In the genomic region with DNA sequence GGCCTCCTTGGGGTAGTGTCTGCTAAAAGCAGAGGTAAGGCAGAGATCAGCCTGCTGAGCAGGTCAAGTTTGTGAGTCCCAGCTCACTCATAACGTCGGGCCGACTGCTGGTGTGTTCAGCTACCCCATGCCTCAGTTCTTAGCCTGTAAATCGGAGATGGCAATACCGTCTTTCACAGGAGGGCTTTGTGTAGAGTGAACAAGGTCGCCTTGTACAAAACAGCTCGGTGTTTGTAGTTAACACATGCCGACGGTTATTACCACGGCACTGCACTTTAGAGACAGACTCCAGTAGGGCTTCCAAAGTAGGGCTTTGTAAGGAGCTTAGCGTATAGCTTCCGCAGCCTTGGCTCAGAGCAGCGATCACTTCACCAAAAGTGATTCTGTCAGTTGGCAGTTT, we compare ENCODE assay signal across 22 mouse cellular contexts.
DNase-seq lines count a peak whose midpoint lies in the region; ATAC-seq and TF ChIP-seq lines count a peak whose summit lies in the region.
"Had no signal": no experiment of that assay in that cellular context is flagged by ENCODE, and none has a peak within 500 bp of the region (broad histone marks: within the 10 kb centered on the region; RNA-seq: fewer than 3 reads in every experiment).

No protein-coding gene starts in this region.

- no peak overlapping the region for H3K4me3 ChIP-seq in hindbrain, postnatal 0 days (ENCODE audit: low read length)
- H3K4me3 ChIP-seq in hindbrain, embryonic 12.5 days: no peak overlapping the region
- H3K4me3 ChIP-seq in embryonic facial prominence, embryonic 14.5 days (ENCODE audit: low read depth, low read length): no peak overlapping the region
- H3K4me3 ChIP-seq in limb, embryonic 10.5 days: no peak overlapping the region
- no peak overlapping the region for H3K4me3 ChIP-seq in kidney, embryonic 14.5 days (ENCODE audit: low read length)
- H3K4me3 ChIP-seq: gastrocnemius, adult 2 months; myocyte; neural tube, embryonic 13.5 days had no signal

- no peak overlapping the region for H3K9ac ChIP-seq in hindbrain, postnatal 0 days (replicated peaks; ENCODE audit: low read length)
- no peak overlapping the region for H3K9ac ChIP-seq in hindbrain, embryonic 12.5 days
- no peak overlapping the region for H3K9ac ChIP-seq in embryonic facial prominence, embryonic 14.5 days (ENCODE audit: low read depth, low read length)
- no peak overlapping the region for H3K9ac ChIP-seq in kidney, embryonic 14.5 days (ENCODE audit: low read depth, low read length)
- H3K9ac ChIP-seq: liver, embryonic 14.5 days; neural tube, embryonic 13.5 days had no signal

- H3K4me1 ChIP-seq in hindbrain, postnatal 0 days (ENCODE audit: insufficient read depth, low read length): 0 out of 2 replicates have a peak, but pooled peaks cover 2% of the 10 kb centered on the region
- H3K4me1 ChIP-seq in hindbrain, embryonic 12.5 days: no peaks in the 10 kb centered on the region
- H3K4me1 ChIP-seq in embryonic facial prominence, embryonic 14.5 days (ENCODE audit: control insufficient read depth, insufficient read depth, low read length): peaks cover 4% of the 10 kb centered on the region; the same call in 1 of the 2 replicates
- peaks cover 20% of the 10 kb centered on the region for H3K4me1 ChIP-seq in limb, embryonic 10.5 days
- no peaks in the 10 kb centered on the region for H3K4me1 ChIP-seq in kidney, embryonic 14.5 days (ENCODE audit: control insufficient read depth, insufficient read depth, low read length)

- H3K4me2 ChIP-seq in hindbrain, postnatal 0 days (ENCODE audit: low read depth, low read length): no peak overlapping the region
- no peak overlapping the region for H3K4me2 ChIP-seq in hindbrain, embryonic 12.5 days (replicated peaks)
- H3K4me2 ChIP-seq in embryonic facial prominence, embryonic 14.5 days (ENCODE audit: low read depth, low read length): no peak overlapping the region
- H3K4me2 ChIP-seq in kidney, embryonic 14.5 days (replicated peaks; ENCODE audit: low read depth, low read length): no peak overlapping the region
- H3K4me2 ChIP-seq: heart, embryonic 11.5 days; neural tube, embryonic 13.5 days had no signal

- H3K27ac ChIP-seq in hindbrain, postnatal 0 days: no peak overlapping the region
- no peak overlapping the region for H3K27ac ChIP-seq in hindbrain, embryonic 12.5 days
- 0 out of 2 replicates have a peak overlapping the region, but pooled peaks have one; percentile 13 for H3K27ac ChIP-seq in embryonic facial prominence, embryonic 14.5 days (replicated peaks; ENCODE audit: low read depth, low read length)
- H3K27ac ChIP-seq in limb, embryonic 10.5 days: peak overlapping the region; percentile 7; the same call in 1 of the 2 replicates
- H3K27ac ChIP-seq in kidney, embryonic 14.5 days (ENCODE audit: low read depth, low read length): no peak overlapping the region
- H3K27ac ChIP-seq: gastrocnemius, adult 2 months; liver, embryonic 14.5 days; neural tube, embryonic 13.5 days had no signal

- WGBS in hindbrain, postnatal 0 days: 62% methylated on average over 13 of the region's 13 CpGs
- WGBS in hindbrain, embryonic 12.5 days: 76% methylated on average over 13 of the region's 13 CpGs
- 73% methylated on average over 13 of the region's 13 CpGs for WGBS in embryonic facial prominence, embryonic 14.5 days
- WGBS in limb, embryonic 10.5 days: 94% methylated on average over 13 of the region's 13 CpGs
- 90% methylated on average over 13 of the region's 13 CpGs for WGBS in kidney, embryonic 14.5 days

- no peaks in the 10 kb centered on the region for H3K27me3 ChIP-seq in hindbrain, postnatal 0 days (ENCODE audit: insufficient read depth, low read length)
- no peaks in the 10 kb centered on the region for H3K27me3 ChIP-seq in hindbrain, embryonic 12.5 days
- no peaks in the 10 kb centered on the region for H3K27me3 ChIP-seq in embryonic facial prominence, embryonic 14.5 days (replicated peaks; ENCODE audit: control insufficient read depth, insufficient read depth, low read length)
- no peaks in the 10 kb centered on the region for H3K27me3 ChIP-seq in limb, embryonic 10.5 days (ENCODE audit: low read depth, poor library complexity, severe bottlenecking)
- H3K27me3 ChIP-seq in kidney, embryonic 14.5 days (ENCODE audit: control insufficient read depth, insufficient read depth, low read length): no peaks in the 10 kb centered on the region
- H3K27me3 ChIP-seq: neural tube, embryonic 13.5 days had no signal

- H3K9me3 ChIP-seq in hindbrain, postnatal 0 days (ENCODE audit: low read length): no peaks in the 10 kb centered on the region
- no peaks in the 10 kb centered on the region for H3K9me3 ChIP-seq in hindbrain, embryonic 12.5 days (replicated peaks)
- no peaks in the 10 kb centered on the region for H3K9me3 ChIP-seq in embryonic facial prominence, embryonic 14.5 days (ENCODE audit: control insufficient read depth, low read length)
- H3K9me3 ChIP-seq in limb, embryonic 10.5 days (replicated peaks): no peaks in the 10 kb centered on the region
- no peaks in the 10 kb centered on the region for H3K9me3 ChIP-seq in kidney, embryonic 14.5 days (ENCODE audit: control insufficient read depth, low read length)
- H3K9me3 ChIP-seq: neural tube, embryonic 13.5 days had no signal

- H3K36me3 ChIP-seq in hindbrain, postnatal 0 days (ENCODE audit: insufficient read depth, low read length): no peaks in the 10 kb centered on the region
- no peaks in the 10 kb centered on the region for H3K36me3 ChIP-seq in hindbrain, embryonic 12.5 days
- no peaks in the 10 kb centered on the region for H3K36me3 ChIP-seq in embryonic facial prominence, embryonic 14.5 days (ENCODE audit: control insufficient read depth, insufficient read depth, low read length)
- no peaks in the 10 kb centered on the region for H3K36me3 ChIP-seq in limb, embryonic 10.5 days
- no peaks in the 10 kb centered on the region for H3K36me3 ChIP-seq in kidney, embryonic 14.5 days (ENCODE audit: control insufficient read depth, insufficient read depth, low read length)
- H3K36me3 ChIP-seq: neural tube, embryonic 13.5 days had no signal

- DNase-seq in hindbrain, postnatal 0 days (ENCODE audit: low spot score): peak; percentile 20
- peak; percentile 31 for DNase-seq in embryonic facial prominence, embryonic 14.5 days (ENCODE audit: low spot score)
- no peak for DNase-seq in limb, embryonic 10.5 days (ENCODE audit: low spot score)
- DNase-seq in retina, embryonic 14.5 days (ENCODE audit: low spot score): peak; percentile 49
- no peak for DNase-seq in thymus, postnatal 0 days (ENCODE audit: low spot score)
- DNase-seq: adrenal gland, postnatal 10 days; cerebellum, adult 8-10 months; cerebellum, postnatal 36 days; embryo, embryonic 11 days; gastrocnemius, adult 2 months; kidney, adult 11 months; kidney, postnatal 14 days; right cerebral cortex, adult 18-20 months; right cerebral cortex, postnatal 4 days; thymus, postnatal 25 days had no signal

- no peak for TF ChIP-seq CTCF in hindbrain, postnatal 0 days (IDR thresholded peaks at IDR 0.05; ENCODE audit: low read depth)

- ATAC-seq in hindbrain, postnatal 0 days: peak; percentile 40; the same call in 1 of the 2 replicates
- no peak for ATAC-seq in hindbrain, embryonic 12.5 days (ENCODE audit: low FRiP score)
- no peak for ATAC-seq in embryonic facial prominence, embryonic 14.5 days (ENCODE audit: low read depth)
- no peak for ATAC-seq in kidney, embryonic 14.5 days (ENCODE audit: low FRiP score, low TSS enrichment)
- ATAC-seq: midbrain, embryonic 16.5 days had no signal

Comparison
In these comparisons a context has a peak if more than half of its experiments do, and no peak if none do; other contexts are left out.
1. DNase-seq: peak in hindbrain, postnatal 0 days (single experiment), embryonic facial prominence, embryonic 14.5 days (single experiment) and retina, embryonic 14.5 days (single experiment); none in limb, embryonic 10.5 days (single experiment) and thymus, postnatal 0 days (single experiment).
2. H3K27ac ChIP-seq: peak in embryonic facial prominence, embryonic 14.5 days (single experiment) and limb, embryonic 10.5 days (single experiment); none in hindbrain, postnatal 0 days (single experiment), hindbrain, embryonic 12.5 days (single experiment) and kidney, embryonic 14.5 days (single experiment).